Mouse (Mus musculus): ENCODE results near the gene Cntn4. TPM values are rescaled to one million over a fixed set of nuclear protein-coding genes. Genes with fewer than 3 reads are reported as not detected.
A peak's percentile ranks its signal among the peaks of the same experiment; 100 is the strongest.

Cntn4 gene
- polyA plus RNA-seq, 1 experiment, result not detected

- TF ChIP-seq POLR2A (IDR thresholded peaks at IDR 0.05; ENCODE audit: low read depth, low read length), result no peak
- TF ChIP-seq CTCF (conservative IDR thresholded peaks at IDR 0.05; ENCODE audit: insufficient read depth, insufficient read length, low read depth, low read length), result no peak
- no peaks in the 10 kb centered on the region for H3K27me3 ChIP-seq (replicated peaks; ENCODE audit: control insufficient read depth, insufficient read depth, low read length)
- H3K27ac ChIP-seq (ENCODE audit: insufficient read depth, low read depth, low read length), result no peak overlapping the region
- 78% methylated on average over 2 of the region's 2 CpGs for WGBS
- H3K4me1 ChIP-seq (ENCODE audit: control insufficient read depth, insufficient read depth, low read length), result no peaks in the 10 kb centered on the region
- no peak for DNase-seq
- H3K4me3 ChIP-seq (ENCODE audit: insufficient read depth, low read depth, low read length), result no peak overlapping the region
- H3K36me3 ChIP-seq (ENCODE audit: control insufficient read depth, insufficient read depth, low read length), result no peaks in the 10 kb centered on the region
Measured at GRCm38 (mm10) chr6:106471840-106472608, 794.6 kb downstream of the Cntn4 start.

GRCm38 (mm10) chr6:106473871-106474270, 796.4 kb downstream of the Cntn4 start:
- Histone ChIP-seq H3K27me3 (replicated peaks; ENCODE audit: control insufficient read depth, insufficient read depth, low read length) (no peaks in the 10 kb centered on the region), H3K36me3 (ENCODE audit: control insufficient read depth, insufficient read depth, low read length) (no peaks in the 10 kb centered on the region), H3K27ac (ENCODE audit: insufficient read depth, low read depth, low read length) (no peak overlapping the region), H3K4me3 (ENCODE audit: insufficient read depth, low read depth, low read length) (no peak overlapping the region), H3K4me1 (ENCODE audit: control insufficient read depth, insufficient read depth, low read length) (no peaks in the 10 kb centered on the region)
- no peak for TF ChIP-seq POLR2A (IDR thresholded peaks at IDR 0.05; ENCODE audit: low read depth, low read length)
- no peak for TF ChIP-seq CTCF (conservative IDR thresholded peaks at IDR 0.05; ENCODE audit: insufficient read depth, insufficient read length, low read depth, low read length)
- DNase-seq, result no peak
- 85% methylated on average over 2 of the region's 2 CpGs for WGBS

GRCm38 (mm10) chr6:106481533-106481932, 804.1 kb downstream of the Cntn4 start:
- no peak overlapping the region for H3K27ac ChIP-seq (ENCODE audit: insufficient read depth, low read depth, low read length)
- no peak for TF ChIP-seq POLR2A (IDR thresholded peaks at IDR 0.05; ENCODE audit: low read depth, low read length)
- TF ChIP-seq CTCF (conservative IDR thresholded peaks at IDR 0.05; ENCODE audit: insufficient read depth, insufficient read length, low read depth, low read length), result no peak
- no peaks in the 10 kb centered on the region for H3K4me1 ChIP-seq (ENCODE audit: control insufficient read depth, insufficient read depth, low read length)
- WGBS, result 86% methylated on average over 1 of the region's 1 CpGs
- no peak for DNase-seq
- H3K36me3 ChIP-seq (ENCODE audit: control insufficient read depth, insufficient read depth, low read length), result no peaks in the 10 kb centered on the region
- H3K27me3 ChIP-seq (replicated peaks; ENCODE audit: control insufficient read depth, insufficient read depth, low read length), result no peaks in the 10 kb centered on the region
- H3K4me3 ChIP-seq (ENCODE audit: insufficient read depth, low read depth, low read length), result no peak overlapping the region

- TF ChIP-seq CTCF (conservative IDR thresholded peaks at IDR 0.05; ENCODE audit: insufficient read depth, insufficient read length, low read depth, low read length) (no peak), POLR2A (IDR thresholded peaks at IDR 0.05; ENCODE audit: low read depth, low read length) (no peak)
- WGBS, result 60% methylated on average over 3 of the region's 3 CpGs
- Histone ChIP-seq H3K4me1 (ENCODE audit: control insufficient read depth, insufficient read depth, low read length) (no peaks in the 10 kb centered on the region), H3K27me3 (replicated peaks; ENCODE audit: control insufficient read depth, insufficient read depth, low read length) (no peaks in the 10 kb centered on the region), H3K27ac (ENCODE audit: insufficient read depth, low read depth, low read length) (no peak overlapping the region), H3K36me3 (ENCODE audit: control insufficient read depth, insufficient read depth, low read length) (no peaks in the 10 kb centered on the region), H3K4me3 (ENCODE audit: insufficient read depth, low read depth, low read length) (no peak overlapping the region)
- DNase-seq, result peak; percentile 2
Measured at GRCm38 (mm10) chr6:106496303-106496702, 818.8 kb downstream of the Cntn4 start.

GRCm38 (mm10) chr6:106499166-106499565, 821.7 kb downstream of the Cntn4 start:
- H3K27ac ChIP-seq (ENCODE audit: insufficient read depth, low read depth, low read length), result no peak overlapping the region
- H3K4me3 ChIP-seq (ENCODE audit: insufficient read depth, low read depth, low read length), result no peak overlapping the region
- 85% methylated on average over 3 of the region's 3 CpGs for WGBS
- TF ChIP-seq POLR2A (IDR thresholded peaks at IDR 0.05; ENCODE audit: low read depth, low read length), result no peak
- no peaks in the 10 kb centered on the region for H3K27me3 ChIP-seq (replicated peaks; ENCODE audit: control insufficient read depth, insufficient read depth, low read length)
- DNase-seq, result no peak
- H3K4me1 ChIP-seq (ENCODE audit: control insufficient read depth, insufficient read depth, low read length), result no peaks in the 10 kb centered on the region
- H3K36me3 ChIP-seq (ENCODE audit: control insufficient read depth, insufficient read depth, low read length), result no peaks in the 10 kb centered on the region

GRCm38 (mm10) chr6:106503961-106504360, 826.5 kb downstream of the Cntn4 start:
- no peak for DNase-seq
- WGBS, result 45% methylated on average over 9 of the region's 9 CpGs
- no peaks in the 10 kb centered on the region for H3K4me1 ChIP-seq (ENCODE audit: control insufficient read depth, insufficient read depth, low read length)
- H3K36me3 ChIP-seq (ENCODE audit: control insufficient read depth, insufficient read depth, low read length), result no peaks in the 10 kb centered on the region
- H3K27ac ChIP-seq (ENCODE audit: insufficient read depth, low read depth, low read length), result no peak overlapping the region
- H3K4me3 ChIP-seq (ENCODE audit: insufficient read depth, low read depth, low read length), result no peak overlapping the region
- TF ChIP-seq POLR2A (IDR thresholded peaks at IDR 0.05; ENCODE audit: low read depth, low read length), result no peak
- no peak for TF ChIP-seq CTCF (conservative IDR thresholded peaks at IDR 0.05; ENCODE audit: insufficient read depth, insufficient read length, low read depth, low read length)
- H3K27me3 ChIP-seq (replicated peaks; ENCODE audit: control insufficient read depth, insufficient read depth, low read length), result no peaks in the 10 kb centered on the region

- 63% methylated on average over 1 of the region's 1 CpGs for WGBS
Measured at GRCm38 (mm10) chr6:106520367-106520766, 842.9 kb downstream of the Cntn4 start.

More at GRCm38 (mm10) chr6:106520367-106520766, 842.9 kb downstream of the Cntn4 start:
- H3K4me3 ChIP-seq (ENCODE audit: insufficient read depth, low read depth, low read length), result no peak overlapping the region
- TF ChIP-seq POLR2A (IDR thresholded peaks at IDR 0.05; ENCODE audit: low read depth, low read length) (no peak), CTCF (conservative IDR thresholded peaks at IDR 0.05; ENCODE audit: insufficient read depth, insufficient read length, low read depth, low read length) (no peak)
- DNase-seq, result no peak
- H3K27ac ChIP-seq (ENCODE audit: insufficient read depth, low read depth, low read length), result no peak overlapping the region
- H3K36me3 ChIP-seq (ENCODE audit: control insufficient read depth, insufficient read depth, low read length), result no peaks in the 10 kb centered on the region
- H3K4me1 ChIP-seq (ENCODE audit: control insufficient read depth, insufficient read depth, low read length), result no peaks in the 10 kb centered on the region
- H3K27me3 ChIP-seq (replicated peaks; ENCODE audit: control insufficient read depth, insufficient read depth, low read length), result no peaks in the 10 kb centered on the region
